Mouse (Mus musculus) forebrain, embryonic 13.5 days (tissue): ENCODE measurements around the gene Wscd2. TPM values are rescaled to one million over a fixed set of nuclear protein-coding genes. Genes with fewer than 3 reads are reported as not detected.

Experiments
- ATAC-seq: fragments of 200-750 bp; cut with Nextera tagmentation; 2 replicates; pipeline ENCODE4 v1.8.0; 2017
- H3K27ac ChIP-seq: fragments of 300-500 bp; sonication (generic); 2 replicates; pipeline ENCODE4 v1.5.1; 2015; ENCODE audit warnings: inconsistent platforms, mild to moderate bottlenecking, moderate library complexity
- H3K27me3 ChIP-seq: fragments of 300-500 bp; sonication (generic); 2 replicates; pipeline ENCODE4 v1.6.1; 2015; ENCODE audit warnings: mild to moderate bottlenecking, inconsistent platforms
- H3K36me3 ChIP-seq: fragments of 300-500 bp; sonication (generic); 2 replicates; pipeline ENCODE4 v1.6.1; 2015; ENCODE audit warnings: mild to moderate bottlenecking, inconsistent platforms; ENCODE audit not compliant: poor library complexity, severe bottlenecking
- H3K4me1 ChIP-seq: fragments of 300-500 bp; sonication (generic); 2 replicates; pipeline ENCODE4 v1.6.1; 2015; ENCODE audit warnings: inconsistent platforms
- H3K4me2 ChIP-seq: fragments of 300-500 bp; sonication (generic); 2 replicates; pipeline ENCODE4 v1.6.1; 2015; ENCODE audit warnings: inconsistent platforms, mild to moderate bottlenecking, moderate library complexity
- H3K4me3 ChIP-seq: fragments of 300-500 bp; sonication (generic); 2 replicates; pipeline ENCODE4 v1.5.1; 2015; ENCODE audit warnings: mild to moderate bottlenecking, inconsistent platforms
- H3K9ac ChIP-seq: fragments of 300-500 bp; sonication (generic); 2 replicates; pipeline ENCODE4 v1.6.1; 2015; ENCODE audit warnings: mild to moderate bottlenecking, inconsistent platforms
- H3K9me3 ChIP-seq: fragments of 300-500 bp; sonication (generic); replicated peaks from 2 replicates; pipeline ENCODE4 v1.6.1; 2016; ENCODE audit warnings: inconsistent platforms
- WGBS: fragments of 180-500 bp; shearing (Covaris S2); methylation state at CpG from one replicate; pipeline ENCODE4 v1.1.7; 2015; 5-methylcytosine and 5-hydroxymethylcytosine counted together
- polyA plus RNA-seq: library from polyadenylated mRNA; unstranded; fragments of >200 nt; fragmentation: Nextera tagmentation; extraction: Ambion mirVana; gene quantifications from 2 replicates; pipeline ENCODE4 v1.2.1, GENCODE M21; 2015

Wscd2 gene
- polyA plus RNA-seq, 1 experiment from 2014 or later, result 4.7 TPM

GRCm38 (mm10) chr5:113625068-113625467, 134.9 kb downstream of the Wscd2 start:
- WGBS, result 81% methylated on average over 4 of the region's 4 CpGs
- no peak for ATAC-seq

GRCm38 (mm10) chr5:113626352-113626751, 136.2 kb downstream of the Wscd2 start:
- no peak for ATAC-seq
- WGBS, result 82% methylated on average over 8 of the region's 8 CpGs
- H3K36me3 ChIP-seq, result no peaks in the 10 kb centered on the region
- H3K27me3 ChIP-seq, result no peaks in the 10 kb centered on the region
- H3K9me3 ChIP-seq, result no peaks in the 10 kb centered on the region
- peaks cover 5% of the 10 kb centered on the region for H3K4me1 ChIP-seq
- no peak overlapping the region for H3K4me3 ChIP-seq
- H3K27ac ChIP-seq, result no peak overlapping the region
- no peak overlapping the region for H3K4me2 ChIP-seq
- no peak overlapping the region for H3K9ac ChIP-seq

More at GRCm38 (mm10) chr5:113625068-113625467, 134.9 kb downstream of the Wscd2 start:
- no peak overlapping the region for H3K4me2 ChIP-seq
- H3K9ac ChIP-seq, result no peak overlapping the region
- no peak overlapping the region for H3K4me3 ChIP-seq
- H3K9me3 ChIP-seq, result no peaks in the 10 kb centered on the region
- H3K27ac ChIP-seq, result no peak overlapping the region
- no peaks in the 10 kb centered on the region for H3K36me3 ChIP-seq
- no peaks in the 10 kb centered on the region for H3K27me3 ChIP-seq
- H3K4me1 ChIP-seq, result peaks cover 5% of the 10 kb centered on the region

GRCm38 (mm10) chr5:113626991-113627390, 136.9 kb downstream of the Wscd2 start:
- Histone ChIP-seq H3K27ac (no peak overlapping the region), H3K27me3 (no peaks in the 10 kb centered on the region), H3K9ac (no peak overlapping the region), H3K9me3 (no peaks in the 10 kb centered on the region), H3K4me1 (peaks cover 5% of the 10 kb centered on the region), H3K36me3 (no peaks in the 10 kb centered on the region), H3K4me2 (no peak overlapping the region), H3K4me3 (no peak overlapping the region)
- 90% methylated on average over 5 of the region's 5 CpGs for WGBS
- ATAC-seq, result no peak

GRCm38 (mm10) chr5:113627820-113628437, 137.8 kb downstream of the Wscd2 start:
- Histone ChIP-seq H3K9ac (no peak overlapping the region), H3K4me1 (peaks cover 5% of the 10 kb centered on the region), H3K4me3 (no peak overlapping the region), H3K36me3 (no peaks in the 10 kb centered on the region), H3K27ac (no peak overlapping the region), H3K4me2 (no peak overlapping the region), H3K9me3 (no peaks in the 10 kb centered on the region), H3K27me3 (no peaks in the 10 kb centered on the region)
- WGBS, result 65% methylated on average over 11 of the region's 11 CpGs
- no peak for ATAC-seq

GRCm38 (mm10) chr5:113629248-113629647, 139.1 kb downstream of the Wscd2 start:
- Histone ChIP-seq H3K4me1 (no peaks in the 10 kb centered on the region), H3K9ac (no peak overlapping the region), H3K4me3 (no peak overlapping the region), H3K36me3 (no peaks in the 10 kb centered on the region), H3K27ac (no peak overlapping the region), H3K4me2 (no peak overlapping the region), H3K27me3 (no peaks in the 10 kb centered on the region), H3K9me3 (no peaks in the 10 kb centered on the region)
- 83% methylated on average over 3 of the region's 3 CpGs for WGBS
- no peak for ATAC-seq

GRCm38 (mm10) chr5:113630116-113630515, 140.0 kb downstream of the Wscd2 start:
- no peak overlapping the region for H3K9ac ChIP-seq
- H3K27ac ChIP-seq, result no peak overlapping the region
- no peaks in the 10 kb centered on the region for H3K4me1 ChIP-seq
- H3K27me3 ChIP-seq, result no peaks in the 10 kb centered on the region
- no peaks in the 10 kb centered on the region for H3K36me3 ChIP-seq
- no peak for ATAC-seq
- H3K4me2 ChIP-seq, result no peak overlapping the region
- no peak overlapping the region for H3K4me3 ChIP-seq
- no peaks in the 10 kb centered on the region for H3K9me3 ChIP-seq
- 75% methylated on average over 10 of the region's 10 CpGs for WGBS

- WGBS, result 68% methylated on average over 9 of the region's 9 CpGs
- Histone ChIP-seq H3K9me3 (no peaks in the 10 kb centered on the region), H3K4me2 (no peak overlapping the region), H3K4me1 (no peaks in the 10 kb centered on the region), H3K36me3 (no peaks in the 10 kb centered on the region), H3K9ac (no peak overlapping the region), H3K27ac (no peak overlapping the region), H3K27me3 (no peaks in the 10 kb centered on the region), H3K4me3 (no peak overlapping the region)
- no peak for ATAC-seq
Observed at GRCm38 (mm10) chr5:113633037-113633714, 143.0 kb downstream of the Wscd2 start.

GRCm38 (mm10) chr5:113634024-113634651, 144.0 kb downstream of the Wscd2 start:
- WGBS, result 62% methylated on average over 13 of the region's 13 CpGs
- H3K27me3 ChIP-seq, result no peaks in the 10 kb centered on the region
- no peak overlapping the region for H3K4me2 ChIP-seq
- H3K9ac ChIP-seq, result no peak overlapping the region
- no peaks in the 10 kb centered on the region for H3K9me3 ChIP-seq
- H3K27ac ChIP-seq, result no peak overlapping the region
- H3K4me1 ChIP-seq, result no peaks in the 10 kb centered on the region
- ATAC-seq, result no peak
- H3K4me3 ChIP-seq, result no peak overlapping the region
- no peaks in the 10 kb centered on the region for H3K36me3 ChIP-seq

GRCm38 (mm10) chr5:113634887-113635610, 144.9 kb downstream of the Wscd2 start:
- Histone ChIP-seq H3K4me3 (no peak overlapping the region), H3K4me2 (no peak overlapping the region), H3K4me1 (no peaks in the 10 kb centered on the region), H3K27ac (no peak overlapping the region), H3K9me3 (no peaks in the 10 kb centered on the region), H3K27me3 (no peaks in the 10 kb centered on the region), H3K36me3 (no peaks in the 10 kb centered on the region), H3K9ac (no peak overlapping the region)
- 86% methylated on average over 7 of the region's 7 CpGs for WGBS
- no peak for ATAC-seq

GRCm38 (mm10) chr5:113635861-113636565, 145.9 kb downstream of the Wscd2 start:
- Histone ChIP-seq H3K4me1 (no peaks in the 10 kb centered on the region), H3K4me3 (no peak overlapping the region), H3K9me3 (no peaks in the 10 kb centered on the region), H3K27ac (no peak overlapping the region), H3K36me3 (no peaks in the 10 kb centered on the region), H3K9ac (no peak overlapping the region), H3K27me3 (no peaks in the 10 kb centered on the region), H3K4me2 (no peak overlapping the region)
- ATAC-seq, result no peak
- 86% methylated on average over 15 of the region's 15 CpGs for WGBS

- H3K36me3 ChIP-seq, result no peaks in the 10 kb centered on the region
- H3K4me2 ChIP-seq, result no peak overlapping the region
- 83% methylated on average over 4 of the region's 4 CpGs for WGBS
- no peaks in the 10 kb centered on the region for H3K4me1 ChIP-seq
- no peak for ATAC-seq
- H3K9me3 ChIP-seq, result no peaks in the 10 kb centered on the region
- H3K27me3 ChIP-seq, result no peaks in the 10 kb centered on the region
- no peak overlapping the region for H3K9ac ChIP-seq
- H3K4me3 ChIP-seq, result no peak overlapping the region
- no peak overlapping the region for H3K27ac ChIP-seq
Observed at GRCm38 (mm10) chr5:113637631-113638030, 147.5 kb downstream of the Wscd2 start.
